Mouse (Mus musculus) C2C12 (cell line): Measurements from ENCODE around the gene Arhgap15.

Experiments
- CTCF ChIP-seq: IDR thresholded peaks from one replicate; pipeline ENCODE4 v1.5.1; 2011; ENCODE audit not compliant: control insufficient read depth, insufficient read depth, insufficient read length
- MYOG ChIP-seq: IDR thresholded peaks from one replicate; pipeline ENCODE4 v1.6.1; 2011; ENCODE audit not compliant: control insufficient read depth, insufficient read length; ENCODE audit errors: extremely low read depth
- USF1 ChIP-seq: IDR thresholded peaks from one replicate; pipeline ENCODE4 v1.6.1; 2011; ENCODE audit warnings: low read depth, mild to moderate bottlenecking, control low read depth, moderate library complexity

GRCm38 (mm10) chr2:44044088-44044487, 295.5 kb downstream of the Arhgap15 start:
- no peak for TF ChIP-seq MYOG
- no peak for TF ChIP-seq CTCF
- TF ChIP-seq USF1: no peak
